Mouse (Mus musculus) brain, embryonic 18.5 days (tissue): ENCODE measurements at regions not wholly inside any gene's neighbourhood (a gene's known extent, or its start where the extent isn't known, plus 50 kb on each side); places are given as distances from the start of the nearest gene placed in this dataset.

Experiments used
- DNase-seq: peaks from one replicate; pipeline ENCODE4 v3.0.0-alpha.2; 2012; ENCODE audit warnings: low read depth, low spot score

- no peak for DNase-seq
Measured at GRCm38 (mm10) chr1:71767705-71768104, 114.7 kb upstream of the Fn1 start.

GRCm38 (mm10) chr1:71767076-71767475 lies 114.1 kb upstream of the Fn1 start:
- no peak for DNase-seq

DNA sequence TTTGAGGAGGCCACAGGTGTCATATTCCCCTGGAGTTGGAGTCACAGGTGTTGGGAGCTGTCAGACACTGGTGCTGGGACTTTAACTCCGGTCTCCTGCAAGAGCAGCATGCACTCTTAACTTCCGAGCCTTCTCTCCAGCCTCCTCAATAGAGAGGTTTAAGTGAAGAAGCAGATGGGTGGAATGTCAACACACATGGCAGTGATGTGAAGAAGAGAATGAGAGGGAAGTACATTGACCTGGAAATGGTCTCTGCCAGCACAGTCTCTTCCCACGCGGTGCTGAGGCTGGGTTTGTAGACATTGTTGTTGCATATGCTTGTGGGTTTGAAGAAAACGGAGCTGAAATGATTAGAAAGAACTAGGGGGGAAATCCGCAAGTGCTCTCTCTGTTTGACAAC lies 112.0 kb upstream of the Fn1 start:
- no peak for DNase-seq

DNA sequence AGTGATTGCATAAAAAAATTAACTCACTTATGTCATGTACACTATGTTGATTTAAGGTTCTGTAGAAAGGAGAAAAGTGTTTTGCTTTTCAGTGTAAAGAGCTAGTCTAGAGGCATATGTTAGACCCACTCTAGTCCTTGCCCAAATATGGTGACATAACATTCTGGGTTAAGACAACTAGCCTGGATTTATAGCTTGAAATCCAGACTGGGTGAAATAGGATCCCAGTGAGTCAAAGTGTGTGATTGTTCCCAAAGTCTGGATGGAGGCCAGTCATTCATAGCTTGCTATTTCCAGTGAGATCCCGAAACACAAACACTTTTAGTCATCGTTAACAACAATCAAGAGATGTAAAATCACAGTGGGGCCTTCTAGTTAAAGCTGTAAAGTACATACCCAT lies 110.5 kb upstream of the Fn1 start:
- DNase-seq, result no peak

DNA sequence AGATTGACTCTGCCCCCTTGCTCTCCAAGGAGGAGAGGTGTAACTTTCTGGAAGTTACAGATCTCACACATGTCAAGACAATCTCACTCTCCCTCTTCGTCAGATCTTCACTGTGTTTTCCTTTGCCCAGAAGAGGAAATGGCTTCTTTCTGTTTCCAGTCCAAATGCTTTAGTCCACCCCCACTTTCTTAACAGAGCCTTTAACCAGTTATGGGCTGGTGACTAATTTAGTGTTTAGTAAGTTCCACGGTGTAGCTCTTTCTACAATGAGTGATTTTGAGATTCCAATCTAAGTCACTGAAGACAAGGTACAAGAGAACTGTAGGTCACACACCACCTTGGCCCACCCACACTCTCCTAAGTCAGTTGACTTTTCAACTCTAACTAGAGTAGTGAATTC lies 107.3 kb upstream of the Fn1 start:
- no peak for DNase-seq

- DNase-seq, result no peak
Measured at GRCm38 (mm10) chr1:71757236-71757635, 104.2 kb upstream of the Fn1 start.

DNA sequence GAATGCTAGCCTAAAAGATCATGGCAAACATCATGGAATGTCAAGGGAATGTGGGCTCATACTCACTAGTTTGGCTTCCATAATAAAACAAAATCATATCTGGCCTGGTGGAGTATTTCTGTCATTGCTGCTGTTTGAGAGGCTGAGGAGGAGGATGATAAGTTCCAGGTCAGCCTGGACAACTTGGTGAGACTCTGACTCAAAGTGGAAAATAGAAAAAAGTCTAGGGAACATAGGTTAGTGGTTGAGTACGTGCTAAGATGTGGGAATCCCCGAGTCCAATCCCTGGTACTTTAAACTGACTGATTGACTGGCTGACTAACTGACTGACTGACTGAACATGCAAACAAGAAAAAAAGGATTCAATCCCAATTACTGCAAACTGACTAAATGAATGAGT lies 103.2 kb upstream of the Fn1 start:
- DNase-seq, result no peak

DNA sequence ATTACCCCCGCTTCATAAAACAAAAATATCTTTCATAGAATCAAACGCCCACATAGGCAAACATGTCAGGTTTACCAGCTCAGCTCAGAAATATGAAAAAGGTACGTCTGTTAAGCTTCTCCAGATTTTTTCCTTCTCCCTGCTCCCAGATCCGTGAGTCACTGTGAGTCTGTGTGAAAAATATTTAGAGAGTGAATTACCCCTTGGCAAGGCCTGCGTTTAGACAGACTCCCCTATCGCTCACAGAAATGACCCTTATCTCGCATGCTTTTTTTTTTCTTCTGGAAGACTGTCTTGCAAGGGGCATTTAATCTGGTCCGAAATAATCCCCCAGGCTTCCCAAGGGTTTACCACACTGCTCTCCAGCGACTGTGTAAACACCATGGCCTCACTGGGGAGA lies 102.4 kb upstream of the Fn1 start:
- no peak for DNase-seq

- DNase-seq, result no peak
Measured at GRCm38 (mm10) chr1:71752351-71752750, 99.4 kb upstream of the Fn1 start.

GRCm38 (mm10) chr1:71751601-71752000 lies 98.6 kb upstream of the Fn1 start:
- no peak for DNase-seq

- no peak for DNase-seq
Measured at GRCm38 (mm10) chr1:71735606-71736005, 82.6 kb upstream of the Fn1 start.

GRCm38 (mm10) chr1:71731623-71732022 lies 78.6 kb upstream of the Fn1 start:
- no peak for DNase-seq

- no peak for DNase-seq
Measured at GRCm38 (mm10) chr1:71731011-71731410, 78.0 kb upstream of the Fn1 start.

GRCm38 (mm10) chr1:71728852-71729347 lies 75.9 kb upstream of the Fn1 start:
- no peak for DNase-seq

DNA sequence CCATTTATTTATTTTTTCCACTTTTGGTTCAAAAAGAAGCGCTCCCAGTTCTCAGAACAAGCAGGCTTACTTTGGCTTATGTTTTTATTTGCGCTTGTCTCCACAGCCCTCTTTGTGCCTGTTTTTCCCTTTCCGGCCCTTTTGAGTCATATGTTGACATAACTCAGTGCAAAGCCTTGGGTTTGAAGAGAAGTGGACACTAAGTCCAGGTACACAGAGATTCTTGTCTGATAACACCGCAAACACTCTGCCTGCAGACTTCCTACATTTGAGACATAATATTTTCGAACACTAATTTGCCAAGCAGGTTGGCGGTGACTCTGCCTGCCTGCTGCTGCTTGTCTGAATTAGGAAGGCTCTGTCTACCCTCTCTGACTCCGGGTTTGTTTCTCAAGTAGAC lies 70.8 kb upstream of the Fn1 start:
- no peak for DNase-seq

DNA sequence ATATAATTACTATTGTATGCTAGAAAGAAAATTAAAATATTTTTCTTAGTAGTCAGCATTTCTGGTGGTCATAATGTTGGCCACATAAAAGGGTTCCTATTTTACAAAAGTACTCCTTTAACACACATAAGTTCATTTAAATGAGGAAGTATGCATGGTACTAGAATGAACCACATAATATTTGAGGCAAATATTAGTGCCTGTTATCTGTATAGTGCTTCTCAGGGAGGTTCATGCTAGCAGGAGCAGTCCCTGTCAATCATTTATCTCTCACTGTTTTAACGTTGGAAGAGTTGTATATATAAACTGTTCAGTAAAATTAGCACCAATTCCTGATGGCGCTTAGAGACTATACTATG lies 70.0 kb upstream of the Fn1 start:
- no peak for DNase-seq

DNA sequence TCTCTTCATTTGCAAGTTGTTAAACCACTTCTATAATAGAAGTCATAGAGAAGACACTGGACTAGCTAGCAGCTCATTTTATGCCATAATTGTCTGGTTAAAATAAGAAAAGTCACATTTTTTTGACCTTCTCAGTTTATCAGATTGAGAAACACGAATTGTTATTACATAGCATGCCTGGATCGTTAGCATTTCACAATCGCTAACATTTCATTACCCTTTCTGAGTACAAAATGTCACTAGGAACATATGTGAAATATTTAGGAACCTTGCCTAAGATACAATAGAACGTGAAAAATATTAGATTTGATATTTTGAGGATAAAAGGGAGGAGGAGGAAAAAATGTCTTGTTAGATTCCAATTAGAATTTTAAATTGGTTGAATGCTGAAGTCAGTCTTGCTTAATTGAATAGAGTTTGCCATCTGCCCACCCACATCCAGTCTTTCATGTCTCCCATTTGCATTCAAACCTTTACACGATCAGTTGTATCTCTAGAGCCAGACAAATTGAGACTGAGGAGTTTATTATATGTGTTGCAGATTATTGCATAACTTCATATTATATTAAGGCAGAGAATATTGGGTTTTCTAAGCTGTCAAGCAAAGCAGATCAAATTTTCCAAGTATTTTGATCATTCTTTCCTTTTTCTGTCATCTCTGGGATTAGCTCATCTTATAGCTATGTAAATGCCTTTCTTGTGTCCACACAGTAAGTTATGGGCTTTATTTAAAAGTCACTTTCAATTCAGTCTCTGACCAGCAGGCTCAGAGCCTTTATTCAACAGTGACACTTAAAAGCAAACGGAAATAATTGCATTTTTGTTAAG lies 69.4 kb upstream of the Fn1 start:
- DNase-seq, result peak; percentile 16
